Mouse (Mus musculus) CH12.LX (cell line): Measurements from ENCODE around the gene Tfap4. TPM values are rescaled to one million over a fixed set of nuclear protein-coding genes. Genes with fewer than 3 reads are reported as not detected.

ENCODE experiments used
- DNase-seq: peaks from one replicate; pipeline ENCODE4 v3.0.0-alpha.2; 2013; ENCODE audit errors: extremely low read depth
- H3K27ac ChIP-seq: 2 replicates; pipeline ENCODE4 v1.5.1; 2012; ENCODE audit warnings: low read depth, mild to moderate bottlenecking, control low read depth, moderate library complexity; ENCODE audit not compliant: insufficient read depth
- H3K27me3 ChIP-seq: replicated peaks from 2 replicates; pipeline ENCODE3; 2012; ENCODE audit warnings: inconsistent platforms
- H3K36me3 ChIP-seq, 2 experiments: replicated peaks in 1 of 2; 2 replicates each; pipeline versions ENCODE3 to v1.6.1; 2012; ENCODE audit warnings: inconsistent platforms in 1 of 2, low read length in 1 of 2, mild to moderate bottlenecking in 1 of 2, mixed read lengths in 1 of 2, moderate library complexity in 1 of 2; ENCODE audit not compliant: control insufficient read depth in 1 of 2, insufficient read depth in 1 of 2
- H3K4me1 ChIP-seq, 2 experiments: 2 replicates each; pipeline ENCODE4 v1.6.1; 2012; ENCODE audit warnings: inconsistent platforms in 1 of 2, moderate library complexity in 1 of 2; ENCODE audit not compliant: insufficient read depth in 2 of 2, control insufficient read depth in 1 of 2
- H3K4me2 ChIP-seq: 2 replicates; pipeline ENCODE4 v1.6.1; 2012; ENCODE audit warnings: low read depth, mild to moderate bottlenecking, control low read depth; ENCODE audit not compliant: poor library complexity, insufficient read depth, severe bottlenecking
- H3K4me3 ChIP-seq, 3 experiments: fragments of 150-350 bp in 1 of 3; sonication (generic) in 1 of 3; replicated peaks in 1 of 3; 2 replicates each; pipeline versions ENCODE3 to v1.5.1; 2011 to 2012; ENCODE audit warnings: low read depth in 2 of 3, low read length in 2 of 3, mild to moderate bottlenecking in 2 of 3, moderate library complexity in 2 of 3, control low read depth in 1 of 3, improper control_type of control experiment in 1 of 3, inconsistent platforms in 1 of 3, mixed read lengths in 1 of 3; ENCODE audit not compliant: poor library complexity in 1 of 3
- H3K79me2 ChIP-seq: replicated peaks from 2 replicates; pipeline ENCODE4 v1.6.1; 2012; ENCODE audit warnings: mild to moderate bottlenecking, moderate library complexity; ENCODE audit not compliant: control insufficient read depth, poor library complexity, insufficient read depth, severe bottlenecking; ENCODE audit errors: extremely low read depth
- H3K9ac ChIP-seq: 2 replicates; pipeline ENCODE4 v1.6.1; 2012; ENCODE audit warnings: low read depth, mild to moderate bottlenecking, control low read depth, moderate library complexity; ENCODE audit not compliant: insufficient read depth
- H3K9me3 ChIP-seq: replicated peaks from 2 replicates; pipeline ENCODE3; 2012; ENCODE audit warnings: low read length, inconsistent platforms, mixed read lengths
- BHLHE40 ChIP-seq: IDR thresholded peaks from 2 replicates; pipeline ENCODE4 v1.6.1; 2011; ENCODE audit warnings: mild to moderate bottlenecking, low read depth, low read length, improper control_type of control experiment
- E2F4 ChIP-seq: IDR thresholded peaks from 2 replicates; pipeline ENCODE4 v1.6.1; 2011; ENCODE audit warnings: low read depth, low read length, improper control_type of control experiment; ENCODE audit not compliant: insufficient replicate concordance
- ELF1 ChIP-seq: IDR thresholded peaks from 2 replicates; pipeline ENCODE4 v1.6.1; 2014; ENCODE audit warnings: low read depth, mild to moderate bottlenecking, inconsistent platforms, low read length, improper control_type of control experiment
- GABPA ChIP-seq: IDR thresholded peaks from 2 replicates; pipeline ENCODE4 v1.6.1; 2012; ENCODE audit warnings: low read depth, low read length, improper control_type of control experiment, inconsistent platforms; ENCODE audit not compliant: insufficient replicate concordance
- HCFC1 ChIP-seq: IDR thresholded peaks from 2 replicates; pipeline ENCODE4 v1.6.1; 2012; ENCODE audit warnings: low read depth, mild to moderate bottlenecking, inconsistent platforms, low read length, improper control_type of control experiment
- JUN ChIP-seq: IDR thresholded peaks from 2 replicates; pipeline ENCODE4 v1.6.1; 2011; ENCODE audit warnings: low read depth, mild to moderate bottlenecking, low read length, improper control_type of control experiment, moderate library complexity; ENCODE audit not compliant: insufficient read depth
- JUND ChIP-seq: conservative IDR thresholded peaks from 2 replicates; pipeline ENCODE4 v1.6.1; 2011; ENCODE audit warnings: low read depth, low read length, improper control_type of control experiment
- KAT2A ChIP-seq: IDR thresholded peaks from 2 replicates; pipeline ENCODE4 v1.6.1; 2012; ENCODE audit warnings: low read length, improper control_type of control experiment, inconsistent platforms; ENCODE audit not compliant: insufficient replicate concordance
- NELFE ChIP-seq: IDR thresholded peaks from 2 replicates; pipeline ENCODE4 v1.6.1; 2011; ENCODE audit warnings: low read depth, low read length, improper control_type of control experiment
- NRF1 ChIP-seq: IDR thresholded peaks from 2 replicates; pipeline ENCODE4 v1.6.1; 2014; ENCODE audit warnings: low read depth, mild to moderate bottlenecking, inconsistent platforms, low read length, improper control_type of control experiment, moderate library complexity
- PAX5 ChIP-seq: IDR thresholded peaks from 2 replicates; pipeline ENCODE4 v1.6.1; 2012; ENCODE audit warnings: low read length, inconsistent platforms, mixed read lengths
- POLR2AphosphoS2 ChIP-seq: IDR thresholded peaks from 2 replicates; pipeline ENCODE4 v1.6.1; 2011; ENCODE audit warnings: low read depth, low read length, improper control_type of control experiment
- SIN3A ChIP-seq: IDR thresholded peaks from 2 replicates; pipeline ENCODE4 v1.6.1; 2012; ENCODE audit warnings: low read length, improper control_type of control experiment, inconsistent platforms
- TCF12 ChIP-seq: IDR thresholded peaks from 2 replicates; pipeline ENCODE4 v1.6.1; 2014; ENCODE audit warnings: low read depth, mild to moderate bottlenecking, inconsistent platforms, low read length, improper control_type of control experiment
- ZMIZ1 ChIP-seq: IDR thresholded peaks from 2 replicates; pipeline ENCODE4 v1.6.1; 2012; ENCODE audit warnings: low read depth, mild to moderate bottlenecking, inconsistent platforms, low read length, improper control_type of control experiment
- dilution Hi-C: fragments of 300-500 bp; cut with MboI; formaldehyde crosslinking; loops from 2 replicates; pipeline ENCODE4 v1.14.3; 2020; ENCODE audit warnings: low sequenced_read_pairs; ENCODE audit not compliant: extremely low pct_unique_long_range_greater_than_20kb, extremely low pct_ligation_motif_present
- in situ Hi-C: fragments of 300-500 bp; cut with MboI; formaldehyde crosslinking; loops from 3 replicates; pipeline ENCODE4 v1.14.3; 2019; ENCODE audit warnings: low sequenced_read_pairs, low pct_ligation_motif_present, low pct_unique_long_range_greater_than_20kb, mixed read lengths
- polyA plus RNA-seq: library from polyadenylated mRNA; unstranded; fragments of >175 nt; gene quantifications from 2 replicates; pipeline ENCODE4 v1.2.1, GENCODE M21; 2012; ENCODE audit warnings: low read depth; ENCODE audit not compliant: insufficient read length
- total RNA-seq, 2 experiments: library from RNA; depleted of rRNA; stranded (reverse); fragments of 300-350 nt in 1 of 2; fragments of >200 nt in 1 of 2; gene quantifications; 2 replicates each; pipeline ENCODE4 v1.2.3; 2012 to 2014

The Tfap4 gene
- total and polyA plus RNA-seq, 3 experiments, result 23.5 to 43.3 (median 24.0) TPM

DNA sequence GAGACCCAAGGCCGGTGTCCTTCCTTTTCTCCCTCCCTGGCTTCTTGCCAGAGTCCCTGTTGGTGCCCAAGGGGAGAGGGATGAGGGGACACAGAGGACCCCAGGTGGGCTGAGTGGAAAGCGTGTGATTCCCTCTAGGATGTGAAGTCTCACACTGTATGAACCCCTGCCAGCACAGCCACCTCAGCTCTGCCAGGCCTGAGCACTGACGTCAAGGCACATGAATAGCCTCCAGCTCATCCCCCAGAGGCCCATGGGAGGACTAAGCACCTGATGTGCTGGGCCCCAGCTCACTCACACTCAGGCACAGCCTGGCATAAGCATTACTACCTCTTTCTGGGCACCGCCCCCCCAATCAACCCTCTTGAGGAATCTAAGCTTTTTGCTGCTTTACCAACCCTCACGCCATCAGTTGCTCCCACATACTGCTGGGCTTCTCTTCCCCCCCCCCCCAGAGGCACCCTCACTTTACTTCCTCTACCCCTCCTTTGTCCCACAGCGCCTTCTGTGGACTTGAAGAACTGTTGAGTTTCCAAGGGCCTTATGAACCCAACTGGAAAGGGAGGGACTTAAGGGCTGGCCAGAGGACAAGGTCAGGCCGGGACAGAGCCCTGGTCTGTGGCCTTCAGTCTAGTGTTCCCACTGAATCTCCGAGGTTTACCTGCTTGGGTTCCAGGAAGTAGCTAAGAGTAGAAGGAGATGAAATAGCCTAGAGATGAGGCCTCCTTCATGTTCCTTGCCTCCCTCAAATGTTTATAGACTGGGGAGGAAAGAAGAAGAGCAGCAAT, 58.9 kb downstream of the Tfap4 start (continued):
- TF ChIP-seq JUN (peak; percentile 99), ZMIZ1 (peak; percentile 61; the same call in 1 of the 2 replicates), POLR2AphosphoS2 (no peak), TCF12 (peak; percentile 87), SIN3A (0 out of 2 replicates have a peak, but pooled peaks have one; percentile 59), GABPA (no peak), JUND (peak; percentile 83), KAT2A (no peak)

GRCm38 (mm10) chr16:4497762-4498607, 61.7 kb downstream of the Tfap4 start:
- no peaks in the 10 kb centered on the region for H3K79me2 ChIP-seq
- no peaks in the 10 kb centered on the region for H3K27me3 ChIP-seq
- H3K27ac ChIP-seq, result peak overlapping the region; percentile 45
- H3K36me3 ChIP-seq, result peaks cover 0 to 27% of the 10 kb centered on the region in 2 experiments
- peaks cover 51 to 98% of the 10 kb centered on the region in 2 experiments for H3K4me1 ChIP-seq
- no peak overlapping the region for H3K9ac ChIP-seq
- TF ChIP-seq BHLHE40 (peak; percentile 70; the same call in 1 of the 2 replicates), NELFE (no peak), NRF1 (no peak), E2F4 (no peak), PAX5 (no peak), ELF1 (no peak), HCFC1 (no peak), JUN (no peak)
- H3K4me2 ChIP-seq, result peak overlapping the region; percentile 27; the same call in 1 of the 2 replicates
- no peaks in the 10 kb centered on the region for H3K9me3 ChIP-seq
- DNase-seq, result peak; percentile 37
- in situ Hi-C loops (loop anchor here (5.0 kb wide), 1 partner anchor 39 kb away; no protein-coding TSS in a partner anchor), dilution Hi-C loops (no loop called here)
- H3K4me3 ChIP-seq, result peak overlapping the region in 1 of 3 experiments; percentile 49
